Mouse (Mus musculus): ENCODE results near the gene Lingo3.

Lingo3 gene

GRCm38 (mm10) chr10:80843931-80844547 is at the start of gene Lingo3:
Lingo3 (minus strand) TSS chr10:80844039.
- peak; percentile 84 to 85 for DNase-seq

- peak; percentile 85 to 86 for DNase-seq
These were observed 43.3 kb upstream of the Lingo3 start for GRCm38 (mm10) chr10:80887181-80887580.

GRCm38 (mm10) chr10:80881301-80881700 is 37.5 kb upstream of the Lingo3 start:
- DNase-seq = peak; percentile 84 to 90

- DNase-seq = no peak
These were observed 37.1 kb upstream of the Lingo3 start for GRCm38 (mm10) chr10:80880901-80881300.

- peak; percentile 81 to 87 for DNase-seq
These were observed 36.3 kb upstream of the Lingo3 start for GRCm38 (mm10) chr10:80880131-80880641.

GRCm38 (mm10) chr10:80876594-80876993 is 32.8 kb upstream of the Lingo3 start:
- DNase-seq = no peak

- peak; percentile 82 to 84 for DNase-seq
These were observed 32.2 kb upstream of the Lingo3 start for GRCm38 (mm10) chr10:80876028-80876427.

GRCm38 (mm10) chr10:80874035-80874434 is 30.2 kb upstream of the Lingo3 start:
- DNase-seq = no peak

GRCm38 (mm10) chr10:80871581-80871980 is 27.7 kb upstream of the Lingo3 start, which contains the start of gene Tmprss9:
Tmprss9 (plus strand) TSS chr10:80871848.
- DNase-seq = no peak

- peak in 1 of 2 experiments; percentile 42 for DNase-seq
These were observed 27.2 kb upstream of the Lingo3 start for GRCm38 (mm10) chr10:80870993-80871392.

GRCm38 (mm10) chr10:80864446-80864845 is 20.6 kb upstream of the Lingo3 start:
- DNase-seq = peak; percentile 75 to 86

- DNase-seq = no peak
These were observed 18.5 kb upstream of the Lingo3 start for GRCm38 (mm10) chr10:80862305-80862704.

GRCm38 (mm10) chr10:80858350-80858935 is 14.6 kb upstream of the Lingo3 start:
- no peak for DNase-seq

GRCm38 (mm10) chr10:80857848-80858247 is 14.0 kb upstream of the Lingo3 start:
- no peak for DNase-seq

- DNase-seq = no peak
These were observed 13.5 kb upstream of the Lingo3 start for GRCm38 (mm10) chr10:80857386-80857785.

- no peak for DNase-seq
These were observed 13.1 kb upstream of the Lingo3 start for GRCm38 (mm10) chr10:80856908-80857307.

GRCm38 (mm10) chr10:80856267-80856666 is 12.4 kb upstream of the Lingo3 start:
- DNase-seq = no peak

- DNase-seq = peak; percentile 58 to 61
These were observed 11.9 kb upstream of the Lingo3 start for GRCm38 (mm10) chr10:80855749-80856073.

GRCm38 (mm10) chr10:80854913-80855748 is 11.3 kb upstream of the Lingo3 start, which contains the start of the genes Lsm7 and Sppl2b:
Lsm7 (minus strand) TSS chr10:80855209.
Sppl2b (plus strand) TSS chr10:80855275.
- peak; percentile 99 for DNase-seq

GRCm38 (mm10) chr10:80848571-80848970 is 4.7 kb upstream of the Lingo3 start:
- no peak for DNase-seq

GRCm38 (mm10) chr10:80845732-80846131 is 1.9 kb upstream of the Lingo3 start:
- no peak for DNase-seq

GRCm38 (mm10) chr10:80845055-80845693 is 1.3 kb upstream of the Lingo3 start:
- peak; percentile 74 to 84 for DNase-seq

Data from cerebellum, postnatal 14 days (tissue).